Mouse (Mus musculus) heart, postnatal 14 days (tissue): ENCODE measurements around the gene Fam240b. TPM values are rescaled to one million over a fixed set of nuclear protein-coding genes. Genes with fewer than 3 reads are reported as not detected.

ENCODE experiments used
- DNase-seq, 2 experiments: peaks; one replicate each; pipeline ENCODE4 v3.0.0; 2021 to 2022
- intact Hi-C: fragments of 180-260 bp; cut with DNase I; formaldehyde crosslinking; loops from one replicate; pipeline ENCODE4 v1.15.1; 2025
- total RNA-seq, 2 experiments: library from RNA; stranded (reverse); gene quantifications; 2 replicates each; pipeline ENCODE4 v1.2.3; 2021

Fam240b gene
- total RNA-seq, 2 experiments from 2014 or later: not detected

- intact Hi-C loops: loop anchor here (10.0 kb wide), 3 partner anchors 671 to 861 kb away; partner anchors contain the start of gene Mfsd14b
- DNase-seq: peak in 1 of 2 experiments; percentile 51
These were observed 54.2 kb downstream of the Fam240b start for GRCm38 (mm10) chr13:64443263-64443894.

DNA sequence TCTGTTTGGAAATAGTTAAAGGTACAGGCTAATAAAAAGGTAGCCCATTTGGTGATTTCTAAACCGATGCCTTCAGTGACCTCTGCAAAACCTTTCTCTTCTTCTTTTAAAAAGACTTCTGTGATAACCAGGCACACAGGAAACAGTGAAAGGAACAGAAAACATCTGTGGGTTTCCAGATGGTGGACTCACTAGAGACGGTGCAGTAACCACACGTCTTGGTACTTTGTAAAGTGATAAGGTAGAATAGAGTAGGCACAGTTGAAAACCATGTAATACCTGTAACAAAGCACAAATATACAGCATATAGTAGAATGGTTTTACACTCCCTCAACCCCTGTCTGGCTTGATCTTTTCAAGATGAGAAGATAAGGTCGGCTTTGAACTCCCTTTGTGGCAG lies 57.0 kb downstream of the Fam240b start:
- intact Hi-C loops: loop anchor here (10.0 kb wide), 3 partner anchors 674 to 864 kb away; partner anchors contain the start of gene Mfsd14b

GRCm38 (mm10) chr13:64439471-64439870 lies 58.1 kb downstream of the Fam240b start:
- intact Hi-C loops: loop anchor here (1.0 to 10.0 kb wide), 3 partner anchors 124 to 255 kb away; no protein-coding TSS in a partner anchor
- no peak for DNase-seq

More for the DNA sequence above, 57.0 kb downstream of the Fam240b start:
- no peak for DNase-seq

GRCm38 (mm10) chr13:64438863-64439452 lies 58.6 kb downstream of the Fam240b start:
- DNase-seq: peak; percentile 72 to 85
- intact Hi-C loops: loop anchor here (1.0 to 10.0 kb wide), 3 partner anchors 124 to 254 kb away; no protein-coding TSS in a partner anchor

- no peak for DNase-seq
- intact Hi-C loops: loop anchor here (5.0 to 10.0 kb wide), 2 partner anchors 190 to 253 kb away; no protein-coding TSS in a partner anchor
These were observed 59.8 kb downstream of the Fam240b start for GRCm38 (mm10) chr13:64437801-64438200.

DNA sequence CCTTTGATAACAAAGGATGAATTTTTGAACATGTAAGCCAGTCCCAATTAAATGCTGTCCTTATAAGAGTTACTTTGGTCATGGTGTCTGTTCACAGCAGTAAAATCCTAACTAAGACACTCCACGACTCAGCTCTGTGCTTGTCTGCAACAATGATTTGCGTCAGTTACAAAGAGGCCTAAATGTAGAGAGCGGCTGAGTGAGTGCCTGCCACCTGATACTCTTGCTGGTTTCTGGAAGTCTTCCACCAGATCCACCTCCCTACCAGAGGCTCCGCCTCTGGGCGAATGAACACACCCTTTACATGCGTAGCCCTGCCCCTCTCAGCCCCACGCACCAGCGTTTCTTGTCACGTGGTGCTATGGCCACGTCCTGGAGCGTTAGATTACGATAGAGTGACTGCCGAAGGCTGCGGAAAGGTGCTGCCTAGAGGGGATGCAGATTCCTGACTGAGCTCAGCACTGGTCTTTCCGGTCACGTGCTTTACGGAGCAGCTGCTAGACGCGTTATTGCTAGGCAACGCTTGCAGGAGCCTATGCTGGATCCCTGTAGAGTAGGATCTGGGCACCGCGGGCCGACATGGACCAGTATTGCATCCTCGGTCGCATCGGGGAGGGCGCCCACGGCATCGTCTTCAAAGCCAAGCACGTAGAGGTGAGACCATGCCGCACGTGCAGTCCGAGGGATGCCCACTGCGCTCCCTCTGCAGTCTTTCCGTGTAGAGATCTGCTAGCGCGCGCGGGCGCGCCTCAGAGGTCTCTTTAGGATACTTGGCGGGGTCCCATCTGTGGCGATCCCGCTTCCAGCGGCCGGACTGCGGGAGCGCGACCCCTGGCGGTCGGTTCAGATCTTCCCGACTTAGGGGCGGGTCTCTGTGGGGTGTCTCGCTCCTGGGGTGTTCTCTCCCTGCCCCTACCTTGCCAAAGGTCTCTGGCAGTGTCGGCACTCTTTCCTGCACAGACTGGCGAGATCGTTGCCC lies 65.3 kb downstream of the Fam240b start, which contains the start of gene Cdk20:
Cdk20 (plus strand) TSS at position 298 of the 979 bp plus-strand sequence.
- DNase-seq: peak; percentile 84 to 88
- intact Hi-C loops: loop anchor here (2.0 to 10.0 kb wide), 3 partner anchors 62 to 248 kb away; partner anchors contain the start of gene Ctsl

Other genes starting within 250 kb of the Fam240b start
- 1 to 10 TPM; 8.9 to 9.0 TPM for gene Cdc14b, start 222.5 kb downstream of the Fam240b start, total RNA-seq
- gene Aaed1, start 185.1 kb downstream of the Fam240b start, total RNA-seq: 10 to 100 TPM; 51.9 to 58.6 TPM
- gene Ctsl, start 126.9 kb downstream of the Fam240b start, total RNA-seq: 100 to 1,000 TPM; 260 to 267 TPM
- gene Cdk20, start 65.5 kb downstream of the Fam240b start, total RNA-seq: 1 to 10 TPM; 3.4 to 5.0 TPM